Mouse (Mus musculus) midbrain, embryonic 16.5 days (tissue): ENCODE results near the gene Zfyve19. TPM values are rescaled to one million over a fixed set of nuclear protein-coding genes. Genes with fewer than 3 reads are reported as not detected.

Source experiments
- ATAC-seq: fragments of 200-750 bp; cut with Nextera tagmentation; 2 replicates; pipeline ENCODE4 v1.8.0; 2017; ENCODE audit warnings: moderate TSS enrichment
- H3K27ac ChIP-seq: fragments of 300-500 bp; sonication (generic); 2 replicates; pipeline ENCODE4 v1.5.1; 2014; ENCODE audit warnings: mild to moderate bottlenecking, low read length, mixed read lengths
- H3K27me3 ChIP-seq: fragments of 300-500 bp; sonication (generic); 2 replicates; pipeline ENCODE4 v1.6.1; 2014; ENCODE audit warnings: low read depth, low read length, mixed read lengths; ENCODE audit not compliant: control insufficient read depth, insufficient read depth
- H3K36me3 ChIP-seq: fragments of 300-500 bp; sonication (generic); 2 replicates; pipeline ENCODE4 v1.6.1; 2014; ENCODE audit warnings: mild to moderate bottlenecking, low read length, moderate library complexity, mixed read lengths; ENCODE audit not compliant: control insufficient read depth, insufficient read depth
- H3K4me1 ChIP-seq: fragments of 300-500 bp; sonication (generic); 2 replicates; pipeline ENCODE4 v1.6.1; 2014; ENCODE audit warnings: mild to moderate bottlenecking, low read length, mixed read lengths; ENCODE audit not compliant: control insufficient read depth, insufficient read depth
- H3K4me2 ChIP-seq: fragments of 300-500 bp; sonication (generic); 2 replicates; pipeline ENCODE4 v1.6.1; 2014; ENCODE audit warnings: mild to moderate bottlenecking, low read length, mixed read lengths
- H3K4me3 ChIP-seq: fragments of 300-500 bp; sonication (generic); 2 replicates; pipeline ENCODE4 v1.5.1; 2014; ENCODE audit warnings: low read depth, mild to moderate bottlenecking, low read length, moderate library complexity, mixed read lengths
- H3K9ac ChIP-seq: fragments of 300-500 bp; sonication (generic); 2 replicates; pipeline ENCODE4 v1.6.1; 2014; ENCODE audit warnings: low read depth, low read length, mixed read lengths
- H3K9me3 ChIP-seq: fragments of 300-500 bp; sonication (generic); replicated peaks from 2 replicates; pipeline ENCODE4 v1.6.1; 2014; ENCODE audit warnings: mild to moderate bottlenecking, low read length, mixed read lengths; ENCODE audit not compliant: control insufficient read depth, poor library complexity, severe bottlenecking
- WGBS: fragments of 180-500 bp; shearing (Covaris S2); extraction: QIAGEN DNeasy Blood & Tissue Kit; methylation state at CpG from one replicate; pipeline ENCODE4 v1.1.7; 2014; 5-methylcytosine and 5-hydroxymethylcytosine counted together
- polyA plus RNA-seq: library from polyadenylated mRNA; unstranded; fragments of >200 nt; fragmentation: Nextera tagmentation; extraction: Ambion mirVana; gene quantifications from 2 replicates; pipeline ENCODE4 v1.2.1, GENCODE M21; 2015

Zfyve19 gene
- polyA plus RNA-seq, 1 experiment from 2014 or later, result 62.6 TPM

DNA sequence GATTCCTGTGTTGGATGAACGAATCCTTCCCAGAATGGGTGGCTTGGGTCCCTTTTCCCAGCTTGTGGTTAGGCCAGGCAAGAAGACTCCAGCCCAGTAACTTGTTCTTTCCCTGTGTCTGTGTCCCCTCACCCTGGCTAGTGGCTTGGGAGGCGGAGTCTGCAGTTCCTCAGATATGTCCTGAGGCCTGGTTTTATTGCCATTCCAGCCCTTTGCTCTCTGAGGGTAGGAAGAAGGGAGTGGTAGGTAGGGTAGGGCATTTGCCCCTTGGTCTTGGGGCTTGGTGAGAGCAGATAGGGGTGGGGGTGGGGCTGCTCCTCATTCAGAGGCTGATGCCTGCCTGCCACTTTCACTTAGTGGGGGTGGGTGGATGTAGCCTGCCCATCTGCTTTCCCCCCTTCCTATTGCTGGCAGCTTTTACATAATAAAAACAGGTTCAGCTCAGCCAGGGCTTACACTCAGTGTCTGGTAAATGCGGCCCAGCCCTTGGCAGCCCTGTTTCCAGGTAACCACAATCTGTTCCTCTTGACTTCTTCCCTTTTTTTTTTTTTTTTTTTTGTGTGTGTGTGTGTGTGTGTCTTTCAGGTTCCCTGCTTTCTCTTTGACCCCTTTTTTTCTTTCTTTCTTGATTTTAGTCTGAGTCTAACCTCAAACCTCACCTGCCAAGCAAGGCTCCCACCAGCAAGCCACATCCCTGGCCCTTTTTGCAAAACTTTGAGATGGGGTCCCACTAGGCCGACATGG, 31.8 kb downstream of the Zfyve19 start:
- ATAC-seq, result no peak
- peaks cover 46% of the 10 kb centered on the region for H3K27me3 ChIP-seq
- no peak overlapping the region for H3K4me3 ChIP-seq
- H3K9me3 ChIP-seq, result no peaks in the 10 kb centered on the region
- no peak overlapping the region for H3K4me2 ChIP-seq
- H3K4me1 ChIP-seq, result peaks cover 11% of the 10 kb centered on the region; the same call in 1 of the 2 replicates
- 77% methylated on average over 4 of the region's 4 CpGs for WGBS
- no peaks in the 10 kb centered on the region for H3K36me3 ChIP-seq
- H3K9ac ChIP-seq, result no peak overlapping the region
- H3K27ac ChIP-seq, result no peak overlapping the region

DNA sequence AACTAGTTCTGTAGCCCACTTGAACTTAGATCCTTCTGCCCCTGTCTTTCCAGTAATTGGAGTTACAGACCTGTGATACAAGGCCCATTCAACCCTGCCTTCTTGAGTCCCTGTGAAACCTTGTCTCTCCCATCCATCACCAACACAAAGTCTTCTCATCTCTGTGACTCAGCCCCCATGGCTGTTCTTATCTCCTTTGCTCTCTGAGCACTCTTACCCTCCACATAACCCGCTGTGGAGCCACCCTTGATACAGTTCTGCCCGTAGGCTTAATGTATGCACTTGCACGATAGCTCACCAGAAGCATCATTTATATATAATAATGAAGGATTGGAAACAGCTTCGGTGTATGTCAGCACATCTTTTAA, 32.4 kb downstream of the Zfyve19 start:
- peaks cover 11% of the 10 kb centered on the region; the same call in 1 of the 2 replicates for H3K4me1 ChIP-seq
- no peak overlapping the region for H3K9ac ChIP-seq
- no peak overlapping the region for H3K4me2 ChIP-seq
- ATAC-seq, result no peak
- WGBS, result 89% methylated on average over 4 of the region's 4 CpGs
- no peaks in the 10 kb centered on the region for H3K36me3 ChIP-seq
- no peaks in the 10 kb centered on the region for H3K9me3 ChIP-seq
- H3K27me3 ChIP-seq, result peaks cover 40% of the 10 kb centered on the region
- H3K27ac ChIP-seq, result no peak overlapping the region
- H3K4me3 ChIP-seq, result no peak overlapping the region

DNA sequence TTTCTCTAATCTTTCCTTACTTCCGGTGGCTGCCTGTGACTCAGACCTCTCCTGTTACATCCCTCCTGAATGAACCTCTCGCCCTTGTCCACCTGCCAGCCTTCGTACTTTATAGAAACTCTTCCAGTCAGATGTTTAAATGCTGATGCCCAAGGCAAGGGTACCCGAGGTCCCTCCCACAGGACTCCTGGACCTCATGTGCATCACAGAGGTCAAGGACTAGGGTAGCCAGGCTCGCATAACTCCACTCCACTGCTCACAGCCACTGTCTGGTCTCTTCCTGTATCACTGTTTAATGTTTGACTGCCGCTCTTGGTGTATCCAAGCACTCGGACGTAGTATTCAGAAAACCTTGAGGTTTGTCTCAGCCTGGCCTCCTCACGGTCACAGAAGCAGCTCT, 34.1 kb downstream of the Zfyve19 start:
- no peak overlapping the region for H3K4me3 ChIP-seq
- no peak for ATAC-seq
- no peak overlapping the region for H3K4me2 ChIP-seq
- H3K9me3 ChIP-seq, result no peaks in the 10 kb centered on the region
- H3K27ac ChIP-seq, result no peak overlapping the region
- peaks cover 23% of the 10 kb centered on the region for H3K27me3 ChIP-seq
- no peak overlapping the region for H3K9ac ChIP-seq
- H3K4me1 ChIP-seq, result peaks cover 3% of the 10 kb centered on the region; the same call in 1 of the 2 replicates
- no peaks in the 10 kb centered on the region for H3K36me3 ChIP-seq
- 86% methylated on average over 9 of the region's 9 CpGs for WGBS

DNA sequence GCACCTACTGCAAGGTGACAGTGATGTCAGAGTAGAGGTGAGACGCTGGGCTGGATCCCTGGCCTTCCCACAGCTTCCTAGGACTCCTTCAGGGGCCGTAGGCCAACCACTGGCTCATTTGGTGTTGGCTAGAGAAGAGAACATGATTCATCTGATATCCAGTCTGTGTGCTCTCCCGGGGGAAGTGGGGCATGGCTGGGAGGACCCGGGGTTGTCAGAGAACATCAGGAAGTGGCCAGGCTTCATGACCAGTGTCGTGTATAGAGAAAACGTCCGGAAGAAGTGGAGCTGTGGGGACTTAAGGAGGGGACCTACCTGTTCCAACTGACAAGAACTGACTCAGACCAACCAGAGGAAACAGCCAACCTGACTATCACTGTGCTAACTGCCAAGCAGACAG, 36.8 kb downstream of the Zfyve19 start:
- Histone ChIP-seq H3K9ac (no peak overlapping the region), H3K4me2 (no peak overlapping the region), H3K4me3 (no peak overlapping the region), H3K4me1 (no peaks in the 10 kb centered on the region), H3K36me3 (no peaks in the 10 kb centered on the region), H3K9me3 (no peaks in the 10 kb centered on the region), H3K27ac (no peak overlapping the region), H3K27me3 (no peaks in the 10 kb centered on the region)
- WGBS, result 91% methylated on average over 7 of the region's 7 CpGs
- ATAC-seq, result no peak

DNA sequence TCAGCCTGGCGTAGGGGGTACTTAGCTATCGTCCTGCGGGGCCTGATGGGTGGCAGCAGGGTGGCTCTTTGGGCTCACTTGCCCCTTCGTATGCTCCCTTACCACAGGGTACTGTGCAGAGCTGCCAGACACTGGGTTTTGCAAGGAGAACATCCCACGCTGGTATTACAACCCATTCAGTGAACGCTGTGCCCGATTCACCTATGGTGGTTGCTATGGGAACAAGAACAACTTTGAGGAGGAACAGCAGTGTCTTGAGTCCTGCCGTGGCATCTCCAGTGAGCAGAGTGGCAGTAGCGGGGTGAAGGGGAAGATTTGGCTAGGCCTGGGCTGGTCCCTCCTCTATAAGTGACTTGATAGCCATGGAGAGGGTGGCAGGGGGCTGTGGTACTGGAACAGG, 39.5 kb downstream of the Zfyve19 start:
- Histone ChIP-seq H3K36me3 (no peaks in the 10 kb centered on the region), H3K4me3 (no peak overlapping the region), H3K9ac (no peak overlapping the region), H3K9me3 (no peaks in the 10 kb centered on the region), H3K27me3 (no peaks in the 10 kb centered on the region), H3K4me2 (no peak overlapping the region), H3K4me1 (no peaks in the 10 kb centered on the region; the same call in 1 of the 2 replicates), H3K27ac (no peak overlapping the region)
- WGBS, result 80% methylated on average over 9 of the region's 9 CpGs
- ATAC-seq, result no peak

DNA sequence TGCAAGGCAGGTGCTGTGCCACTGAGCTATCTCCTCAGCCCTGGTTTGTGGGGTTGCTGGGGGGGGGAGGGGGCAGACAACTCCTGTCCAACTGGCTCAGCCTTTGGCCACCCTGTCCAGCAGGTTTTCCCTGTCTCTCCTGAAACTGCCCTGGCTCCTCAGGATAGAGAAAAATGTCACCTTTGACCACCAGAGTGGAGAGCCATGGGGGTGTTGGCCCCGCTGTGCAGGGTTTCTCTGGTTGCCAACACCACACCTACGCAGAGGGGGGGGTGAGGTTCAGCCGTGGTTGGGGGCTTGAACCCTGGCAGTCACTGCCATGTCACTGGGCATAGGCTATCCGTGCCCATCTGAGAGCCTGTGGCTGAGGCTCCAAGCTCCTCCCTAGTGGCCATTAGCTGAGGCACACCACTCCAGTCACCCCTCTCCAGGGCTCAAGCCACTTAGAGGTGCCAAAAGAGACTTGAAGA, 41.2 kb downstream of the Zfyve19 start:
- ATAC-seq, result peak; percentile 54; the same call in 1 of the 2 replicates
- no peaks in the 10 kb centered on the region for H3K9me3 ChIP-seq
- no peak overlapping the region for H3K27ac ChIP-seq
- no peak overlapping the region for H3K9ac ChIP-seq
- peaks cover 2% of the 10 kb centered on the region; the same call in 1 of the 2 replicates for H3K27me3 ChIP-seq
- 68% methylated on average over 4 of the region's 4 CpGs for WGBS
- no peak overlapping the region for H3K4me2 ChIP-seq
- no peak overlapping the region for H3K4me3 ChIP-seq
- H3K36me3 ChIP-seq, result no peaks in the 10 kb centered on the region
- no peaks in the 10 kb centered on the region; the same call in 1 of the 2 replicates for H3K4me1 ChIP-seq

DNA sequence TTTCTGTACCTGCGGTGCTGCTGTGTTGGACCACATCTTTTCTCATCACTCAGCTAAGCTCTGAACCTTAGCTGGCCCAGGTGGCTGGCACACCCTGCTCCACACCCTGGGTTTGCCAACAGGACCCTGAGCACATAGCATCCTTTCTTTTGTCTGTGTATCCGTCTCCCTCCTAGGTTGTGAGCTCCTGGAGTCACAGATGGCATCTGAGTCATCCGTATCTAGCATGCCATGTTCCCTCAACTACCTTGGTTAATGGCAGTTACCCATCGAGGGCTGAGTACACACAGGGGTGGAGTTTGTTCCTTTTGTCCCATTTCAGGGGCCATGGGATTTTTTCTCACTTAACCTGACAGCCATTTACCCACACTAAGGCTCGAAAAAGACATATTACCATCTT, 42.0 kb downstream of the Zfyve19 start:
- Histone ChIP-seq H3K27me3 (peaks cover 3% of the 10 kb centered on the region; the same call in 1 of the 2 replicates), H3K4me2 (0 out of 2 replicates have a peak overlapping the region, but pooled peaks have one; percentile 8), H3K27ac (no peak overlapping the region), H3K36me3 (no peaks in the 10 kb centered on the region), H3K9ac (no peak overlapping the region), H3K4me1 (no peaks in the 10 kb centered on the region; the same call in 1 of the 2 replicates), H3K4me3 (no peak overlapping the region), H3K9me3 (no peaks in the 10 kb centered on the region)
- no peak for ATAC-seq
- whole genome bisulfite sequencing, result 66% methylated on average over 5 of the region's 5 CpGs

DNA sequence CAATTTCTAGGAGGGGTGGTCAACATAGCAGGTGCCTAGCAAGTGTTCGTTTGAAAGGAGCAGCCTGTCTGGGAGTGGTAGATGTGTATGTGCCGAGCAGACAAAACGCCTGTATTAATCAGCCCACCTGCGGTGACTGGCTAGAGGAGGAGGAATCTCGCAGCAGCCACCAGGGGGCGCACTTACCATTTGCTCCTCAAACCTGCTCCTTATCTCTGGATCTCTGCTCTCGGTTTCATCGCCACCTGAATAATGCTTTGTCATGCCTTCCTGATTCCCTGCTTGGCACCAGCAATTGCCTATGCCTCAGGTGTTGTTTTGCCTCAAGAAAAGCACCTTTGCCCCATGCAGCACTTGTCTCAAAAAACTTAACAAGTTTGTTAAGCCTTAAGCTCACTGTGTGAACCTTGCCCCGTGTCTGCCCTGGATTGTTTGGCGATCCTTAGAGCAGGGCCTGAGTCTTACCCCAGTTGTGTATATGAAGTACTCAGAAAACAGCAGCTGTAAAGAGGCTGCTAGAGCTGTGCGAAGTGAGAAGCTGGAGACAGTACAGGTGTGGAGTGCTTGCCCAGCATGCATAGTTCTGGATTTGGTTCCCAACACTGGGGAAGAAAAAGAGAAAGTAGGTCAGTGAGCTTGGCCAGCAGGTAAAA, 42.5 kb downstream of the Zfyve19 start:
- no peaks in the 10 kb centered on the region for H3K9me3 ChIP-seq
- WGBS, result 18% methylated on average over 11 of the region's 11 CpGs
- peaks cover 5% of the 10 kb centered on the region; the same call in 1 of the 2 replicates for H3K27me3 ChIP-seq
- H3K9ac ChIP-seq, result no peak overlapping the region
- no peak overlapping the region for H3K27ac ChIP-seq
- H3K4me3 ChIP-seq, result no peak overlapping the region
- 0 out of 2 replicates have a peak overlapping the region, but pooled peaks have one; percentile 8 for H3K4me2 ChIP-seq
- ATAC-seq, result no peak; the same call in 1 of the 2 replicates
- H3K36me3 ChIP-seq, result no peaks in the 10 kb centered on the region
- no peaks in the 10 kb centered on the region; the same call in 1 of the 2 replicates for H3K4me1 ChIP-seq

DNA sequence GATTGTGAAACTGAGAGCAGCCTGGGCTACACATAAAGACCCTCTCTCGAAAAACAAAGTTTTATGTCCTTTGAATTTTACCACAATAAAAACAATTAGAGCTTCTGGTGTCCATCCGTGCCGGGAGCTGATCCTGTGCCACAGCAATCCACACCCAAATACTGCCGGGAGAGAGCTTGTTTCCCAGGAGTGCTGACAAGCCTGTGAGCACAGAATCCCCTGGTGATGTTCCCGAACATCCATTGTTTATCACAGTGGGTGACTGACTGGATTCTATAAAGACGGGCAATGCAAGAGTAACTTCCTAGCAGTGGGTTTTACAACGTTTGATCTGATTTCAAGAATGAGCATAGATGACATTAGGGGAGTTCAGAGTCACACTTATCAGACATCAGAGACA, 46.6 kb downstream of the Zfyve19 start:
- no peak overlapping the region for H3K9ac ChIP-seq
- no peak overlapping the region for H3K27ac ChIP-seq
- 7% methylated on average over 7 of the region's 7 CpGs for WGBS
- H3K27me3 ChIP-seq, result peaks cover 5% of the 10 kb centered on the region; the same call in 1 of the 2 replicates
- H3K36me3 ChIP-seq, result no peaks in the 10 kb centered on the region
- H3K4me3 ChIP-seq, result no peak overlapping the region
- no peaks in the 10 kb centered on the region; the same call in 1 of the 2 replicates for H3K4me1 ChIP-seq
- H3K9me3 ChIP-seq, result no peaks in the 10 kb centered on the region
- no peak overlapping the region for H3K4me2 ChIP-seq
- ATAC-seq, result no peak
